Mouse (Mus musculus) midbrain, embryonic 14.5 days (tissue): ENCODE data around the gene BC016579. TPM values are rescaled to one million over a fixed set of nuclear protein-coding genes. Genes with fewer than 3 reads are reported as not detected.

Experiments used
- ATAC-seq: fragments of 200-750 bp; cut with Nextera tagmentation; 2 replicates; pipeline ENCODE4 v1.8.0; 2017; ENCODE audit warnings: moderate number of reproducible peaks, moderate library complexity; ENCODE audit not compliant: low FRiP score, low TSS enrichment
- DNase-seq: peaks from one replicate; pipeline ENCODE4 v3.0.0-alpha.2; 2015
- H3K27ac ChIP-seq: fragments of 300-500 bp; sonication (generic); replicated peaks from 2 replicates; pipeline ENCODE4 v1.5.1; 2014; ENCODE audit warnings: mild to moderate bottlenecking, low read depth, low read length, moderate library complexity
- H3K27me3 ChIP-seq: fragments of 300-500 bp; sonication (generic); 2 replicates; pipeline ENCODE4 v1.6.1; 2014; ENCODE audit warnings: low read length, control low read depth, mixed read lengths; ENCODE audit not compliant: control insufficient read depth, insufficient read depth
- H3K36me3 ChIP-seq: fragments of 300-500 bp; sonication (generic); 2 replicates; pipeline ENCODE4 v1.6.1; 2014; ENCODE audit warnings: low read length, control low read depth; ENCODE audit not compliant: control insufficient read depth, insufficient read depth
- H3K4me1 ChIP-seq: fragments of 300-500 bp; sonication (generic); 2 replicates; pipeline ENCODE4 v1.6.1; 2014; ENCODE audit warnings: mild to moderate bottlenecking, antibody characterized with exemption, low read length, control low read depth; ENCODE audit not compliant: control insufficient read depth, insufficient read depth
- H3K4me2 ChIP-seq: fragments of 300-500 bp; sonication (generic); 2 replicates; pipeline ENCODE4 v1.6.1; 2014; ENCODE audit warnings: mild to moderate bottlenecking, low read length, moderate library complexity
- H3K4me3 ChIP-seq: fragments of 300-500 bp; sonication (generic); replicated peaks from 2 replicates; pipeline ENCODE4 v1.5.1; 2014; ENCODE audit warnings: low read depth, low read length
- H3K9ac ChIP-seq: fragments of 300-500 bp; sonication (generic); replicated peaks from 2 replicates; pipeline ENCODE4 v1.6.1; 2014; ENCODE audit warnings: mild to moderate bottlenecking, low read length, moderate library complexity
- H3K9me3 ChIP-seq: fragments of 300-500 bp; sonication (generic); 2 replicates; pipeline ENCODE4 v1.6.1; 2016; ENCODE audit warnings: low read length, control low read depth, mixed read lengths; ENCODE audit not compliant: control insufficient read depth
- WGBS: fragments of 180-500 bp; shearing (Covaris S2); extraction: QIAGEN DNeasy Blood & Tissue Kit; methylation state at CpG from one replicate; pipeline ENCODE4 v1.1.7; 2014; 5-methylcytosine and 5-hydroxymethylcytosine counted together
- polyA plus RNA-seq: library from polyadenylated mRNA; unstranded; fragments of >200 nt; fragmentation: Nextera tagmentation; extraction: Ambion mirVana; gene quantifications from 2 replicates; pipeline ENCODE4 v1.2.1, GENCODE M21; 2014

Gene BC016579
- polyA plus RNA-seq, 1 experiment from 2014 or later = 0.09 TPM

GRCm38 (mm10) chr16:45684815-45685214 is 30.9 kb upstream of the BC016579 start:
- Histone ChIP-seq H3K9ac (no peak overlapping the region), H3K36me3 (no peaks in the 10 kb centered on the region), H3K27ac (no peak overlapping the region), H3K4me2 (no peak overlapping the region), H3K4me3 (no peak overlapping the region), H3K4me1 (0 out of 2 replicates have a peak, but pooled peaks cover 2% of the 10 kb centered on the region), H3K9me3 (no peaks in the 10 kb centered on the region), H3K27me3 (no peaks in the 10 kb centered on the region)
- 15% methylated on average over 8 of the region's 8 CpGs for WGBS
- ATAC-seq (no peak), DNase-seq (peak; percentile 86)

- no peaks in the 10 kb centered on the region for H3K36me3 ChIP-seq
- no peak overlapping the region for H3K27ac ChIP-seq
- H3K27me3 ChIP-seq = no peaks in the 10 kb centered on the region
- H3K4me1 ChIP-seq = no peaks in the 10 kb centered on the region
- no peak overlapping the region for H3K9ac ChIP-seq
- DNase-seq (peak; percentile 62), ATAC-seq (no peak)
- 47% methylated on average over 1 of the region's 1 CpGs for WGBS
- H3K4me3 ChIP-seq = no peak overlapping the region
- no peak overlapping the region for H3K4me2 ChIP-seq
- no peaks in the 10 kb centered on the region for H3K9me3 ChIP-seq
These were observed 22.6 kb upstream of the BC016579 start for GRCm38 (mm10) chr16:45676462-45676861.

DNA sequence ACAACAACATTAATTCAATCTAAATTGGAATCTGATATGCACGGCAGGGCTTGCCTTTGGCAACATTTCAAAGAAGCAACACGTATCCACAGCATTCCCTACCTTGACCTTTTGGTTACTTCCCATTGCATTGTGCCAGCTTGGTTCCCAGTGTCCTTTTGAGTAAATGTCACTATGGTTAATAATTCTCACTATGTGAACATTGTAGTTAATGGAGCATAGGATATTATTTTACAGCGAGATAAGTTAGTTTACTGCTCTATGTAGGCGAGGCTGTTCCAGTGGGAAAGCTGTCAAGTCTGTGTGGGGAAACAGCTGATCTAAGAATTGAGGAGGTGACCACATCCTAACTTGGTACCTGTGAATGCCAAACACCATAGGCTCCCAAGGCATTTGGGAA is 16.1 kb upstream of the BC016579 start:
- no peaks in the 10 kb centered on the region for H3K36me3 ChIP-seq
- H3K4me1 ChIP-seq = no peaks in the 10 kb centered on the region
- DNase-seq = no peak
- no peaks in the 10 kb centered on the region for H3K9me3 ChIP-seq
- H3K27me3 ChIP-seq = no peaks in the 10 kb centered on the region
- H3K9ac ChIP-seq = no peak overlapping the region
- H3K4me2 ChIP-seq = no peak overlapping the region
- no peak for ATAC-seq
- no peak overlapping the region for H3K4me3 ChIP-seq
- no peak overlapping the region for H3K27ac ChIP-seq
- 68% methylated on average over 4 of the region's 4 CpGs for WGBS

GRCm38 (mm10) chr16:45668178-45668577 is 14.3 kb upstream of the BC016579 start:
- no peak for DNase-seq

GRCm38 (mm10) chr16:45666136-45666535 is 12.3 kb upstream of the BC016579 start:
- no peaks in the 10 kb centered on the region for H3K27me3 ChIP-seq
- H3K36me3 ChIP-seq = no peaks in the 10 kb centered on the region
- no peak overlapping the region for H3K9ac ChIP-seq
- WGBS = 92% methylated on average over 2 of the region's 2 CpGs
- no peak overlapping the region for H3K27ac ChIP-seq
- no peak for DNase-seq
- no peak for ATAC-seq
- no peaks in the 10 kb centered on the region for H3K4me1 ChIP-seq
- H3K4me3 ChIP-seq = no peak overlapping the region
- H3K9me3 ChIP-seq = no peaks in the 10 kb centered on the region
- no peak overlapping the region for H3K4me2 ChIP-seq

More at GRCm38 (mm10) chr16:45668178-45668577, 14.3 kb upstream of the BC016579 start:
- Histone ChIP-seq H3K9me3 (no peaks in the 10 kb centered on the region), H3K4me3 (no peak overlapping the region), H3K9ac (no peak overlapping the region), H3K36me3 (no peaks in the 10 kb centered on the region), H3K27ac (no peak overlapping the region), H3K27me3 (no peaks in the 10 kb centered on the region), H3K4me2 (no peak overlapping the region), H3K4me1 (no peaks in the 10 kb centered on the region)
- no peak for ATAC-seq
- WGBS = 70% methylated on average over 3 of the region's 3 CpGs

- Histone ChIP-seq H3K9ac (no peak overlapping the region), H3K4me2 (no peak overlapping the region), H3K27ac (no peak overlapping the region), H3K36me3 (no peaks in the 10 kb centered on the region), H3K4me3 (no peak overlapping the region), H3K27me3 (no peaks in the 10 kb centered on the region), H3K4me1 (no peaks in the 10 kb centered on the region), H3K9me3 (no peaks in the 10 kb centered on the region)
- ATAC-seq = no peak
- no peak for DNase-seq
These were observed 8.5 kb upstream of the BC016579 start for GRCm38 (mm10) chr16:45662381-45662780.

DNA sequence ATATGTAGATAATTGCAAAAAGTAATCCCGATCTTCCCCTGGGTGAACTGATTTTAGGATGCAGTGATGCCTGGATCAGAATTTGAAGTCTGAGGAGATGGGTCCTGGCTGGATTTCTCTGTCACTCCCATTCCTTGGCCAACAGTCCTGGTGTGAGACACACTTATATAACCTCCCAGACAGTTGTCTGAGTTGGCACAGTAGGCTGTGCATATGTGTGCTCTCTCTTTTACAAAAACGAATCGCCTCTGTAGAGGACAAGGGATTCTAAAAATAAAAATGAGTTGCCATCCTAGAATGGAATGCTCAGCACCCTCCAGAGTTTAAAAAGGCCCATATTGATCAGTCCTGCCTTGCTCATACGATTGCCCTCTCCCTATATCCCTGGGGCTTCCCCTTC is 5.7 kb upstream of the BC016579 start:
- Histone ChIP-seq H3K4me1 (no peaks in the 10 kb centered on the region), H3K9ac (no peak overlapping the region), H3K4me2 (no peak overlapping the region), H3K27ac (no peak overlapping the region), H3K36me3 (no peaks in the 10 kb centered on the region), H3K9me3 (no peaks in the 10 kb centered on the region), H3K4me3 (no peak overlapping the region), H3K27me3 (no peaks in the 10 kb centered on the region)
- whole genome bisulfite sequencing = 85% methylated on average over 4 of the region's 4 CpGs
- DNase-seq = no peak
- no peak for ATAC-seq

DNA sequence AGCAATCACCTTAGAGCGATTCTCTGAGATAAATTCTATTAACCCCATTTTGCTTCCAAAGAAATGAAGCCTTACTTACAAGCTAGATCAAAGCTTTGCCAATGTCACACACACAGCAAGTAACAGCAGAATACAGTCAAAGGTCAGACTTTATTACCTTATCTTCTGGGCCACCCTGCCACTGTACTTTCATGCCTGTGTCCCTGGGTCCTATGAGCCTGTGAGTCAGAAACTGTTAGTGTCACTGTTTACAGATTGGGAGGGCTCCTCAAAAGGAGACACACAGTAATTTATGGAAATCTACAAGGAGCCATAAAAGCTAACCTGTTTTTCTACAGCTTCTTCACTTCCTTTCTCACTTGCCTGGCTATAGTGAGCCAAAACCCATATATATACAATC is 4.4 kb upstream of the BC016579 start:
- Histone ChIP-seq H3K4me3 (no peak overlapping the region), H3K9me3 (no peaks in the 10 kb centered on the region), H3K4me2 (no peak overlapping the region), H3K27me3 (0 out of 2 replicates have a peak, but pooled peaks cover 3% of the 10 kb centered on the region), H3K4me1 (no peaks in the 10 kb centered on the region), H3K27ac (no peak overlapping the region), H3K9ac (no peak overlapping the region), H3K36me3 (no peaks in the 10 kb centered on the region)
- no peak for ATAC-seq
- 95% methylated on average over 1 of the region's 1 CpGs for WGBS
- no peak for DNase-seq

- WGBS = 92% methylated on average over 12 of the region's 12 CpGs
- no peaks in the 10 kb centered on the region for H3K36me3 ChIP-seq
These were observed 3.8 kb upstream of the BC016579 start for GRCm38 (mm10) chr16:45657574-45658159.

More at GRCm38 (mm10) chr16:45657574-45658159, 3.8 kb upstream of the BC016579 start:
- Histone ChIP-seq H3K4me2 (no peak overlapping the region), H3K27me3 (0 out of 2 replicates have a peak, but pooled peaks cover 4% of the 10 kb centered on the region), H3K4me3 (no peak overlapping the region), H3K9ac (no peak overlapping the region), H3K4me1 (no peaks in the 10 kb centered on the region), H3K9me3 (no peaks in the 10 kb centered on the region), H3K27ac (no peak overlapping the region)
- no peak for DNase-seq
- no peak for ATAC-seq
